Mouse (Mus musculus) CH12.LX (cell line): ENCODE results near the gene Alg1. TPM values are rescaled to one million over a fixed set of nuclear protein-coding genes. Genes with fewer than 3 reads are reported as not detected.

Experiments
- DNase-seq: peaks from one replicate; pipeline ENCODE4 v3.0.0-alpha.2; 2013; ENCODE audit errors: extremely low read depth
- H3K27ac ChIP-seq: 2 replicates; pipeline ENCODE4 v1.5.1; 2012; ENCODE audit warnings: low read depth, mild to moderate bottlenecking, control low read depth, moderate library complexity; ENCODE audit not compliant: insufficient read depth
- H3K27me3 ChIP-seq: replicated peaks from 2 replicates; pipeline ENCODE3; 2012; ENCODE audit warnings: inconsistent platforms
- H3K36me3 ChIP-seq, 2 experiments: replicated peaks in 1 of 2; 2 replicates each; pipeline versions ENCODE3 to v1.6.1; 2012; ENCODE audit warnings: inconsistent platforms in 1 of 2, low read length in 1 of 2, mild to moderate bottlenecking in 1 of 2, mixed read lengths in 1 of 2, moderate library complexity in 1 of 2; ENCODE audit not compliant: control insufficient read depth in 1 of 2, insufficient read depth in 1 of 2
- H3K4me1 ChIP-seq, 2 experiments: 2 replicates each; pipeline ENCODE4 v1.6.1; 2012; ENCODE audit warnings: inconsistent platforms in 1 of 2, moderate library complexity in 1 of 2; ENCODE audit not compliant: insufficient read depth in 2 of 2, control insufficient read depth in 1 of 2
- H3K4me2 ChIP-seq: 2 replicates; pipeline ENCODE4 v1.6.1; 2012; ENCODE audit warnings: low read depth, mild to moderate bottlenecking, control low read depth; ENCODE audit not compliant: poor library complexity, insufficient read depth, severe bottlenecking
- H3K4me3 ChIP-seq, 3 experiments: fragments of 150-350 bp in 1 of 3; sonication (generic) in 1 of 3; replicated peaks in 1 of 3; 2 replicates each; pipeline versions ENCODE3 to v1.5.1; 2011 to 2012; ENCODE audit warnings: low read depth in 2 of 3, low read length in 2 of 3, mild to moderate bottlenecking in 2 of 3, moderate library complexity in 2 of 3, control low read depth in 1 of 3, improper control_type of control experiment in 1 of 3, inconsistent platforms in 1 of 3, mixed read lengths in 1 of 3; ENCODE audit not compliant: poor library complexity in 1 of 3
- H3K79me2 ChIP-seq: replicated peaks from 2 replicates; pipeline ENCODE4 v1.6.1; 2012; ENCODE audit warnings: mild to moderate bottlenecking, moderate library complexity; ENCODE audit not compliant: control insufficient read depth, poor library complexity, insufficient read depth, severe bottlenecking; ENCODE audit errors: extremely low read depth
- H3K9ac ChIP-seq: 2 replicates; pipeline ENCODE4 v1.6.1; 2012; ENCODE audit warnings: low read depth, mild to moderate bottlenecking, control low read depth, moderate library complexity; ENCODE audit not compliant: insufficient read depth
- H3K9me3 ChIP-seq: replicated peaks from 2 replicates; pipeline ENCODE3; 2012; ENCODE audit warnings: low read length, inconsistent platforms, mixed read lengths
- BHLHE40 ChIP-seq: IDR thresholded peaks from 2 replicates; pipeline ENCODE4 v1.6.1; 2011; ENCODE audit warnings: mild to moderate bottlenecking, low read depth, low read length, improper control_type of control experiment
- CHD1 ChIP-seq: IDR thresholded peaks from 2 replicates; pipeline ENCODE4 v1.6.1; 2012; ENCODE audit warnings: low read depth, low read length, improper control_type of control experiment, inconsistent platforms
- CHD2 ChIP-seq: IDR thresholded peaks from 2 replicates; pipeline ENCODE4 v1.6.1; 2011; ENCODE audit warnings: low read length, improper control_type of control experiment
- CTCF ChIP-seq, 2 experiments: IDR thresholded peaks in 1 of 2; conservative IDR thresholded peaks in 1 of 2; 2 replicates each; pipeline ENCODE4 v1.5.1; 2011 to 2012; ENCODE audit warnings: low read depth in 2 of 2, low read length in 2 of 2, improper control_type of control experiment in 1 of 2, inconsistent platforms in 1 of 2, mild to moderate bottlenecking in 1 of 2, moderate library complexity in 1 of 2
- E2F4 ChIP-seq: IDR thresholded peaks from 2 replicates; pipeline ENCODE4 v1.6.1; 2011; ENCODE audit warnings: low read depth, low read length, improper control_type of control experiment; ENCODE audit not compliant: insufficient replicate concordance
- GABPA ChIP-seq: IDR thresholded peaks from 2 replicates; pipeline ENCODE4 v1.6.1; 2012; ENCODE audit warnings: low read depth, low read length, improper control_type of control experiment, inconsistent platforms; ENCODE audit not compliant: insufficient replicate concordance
- HCFC1 ChIP-seq: IDR thresholded peaks from 2 replicates; pipeline ENCODE4 v1.6.1; 2012; ENCODE audit warnings: low read depth, mild to moderate bottlenecking, inconsistent platforms, low read length, improper control_type of control experiment
- IRF4 ChIP-seq: IDR thresholded peaks from 2 replicates; pipeline ENCODE4 v1.6.1; 2014; ENCODE audit warnings: low read depth, mild to moderate bottlenecking, inconsistent platforms, low read length, improper control_type of control experiment
- JUN ChIP-seq: IDR thresholded peaks from 2 replicates; pipeline ENCODE4 v1.6.1; 2011; ENCODE audit warnings: low read depth, mild to moderate bottlenecking, low read length, improper control_type of control experiment, moderate library complexity; ENCODE audit not compliant: insufficient read depth
- JUND ChIP-seq: conservative IDR thresholded peaks from 2 replicates; pipeline ENCODE4 v1.6.1; 2011; ENCODE audit warnings: low read depth, low read length, improper control_type of control experiment
- MAFK ChIP-seq: IDR thresholded peaks from 2 replicates; pipeline ENCODE4 v1.6.1; 2011; ENCODE audit warnings: low read length, improper control_type of control experiment; ENCODE audit not compliant: insufficient replicate concordance
- MAZ ChIP-seq: IDR thresholded peaks from 2 replicates; pipeline ENCODE4 v1.6.1; 2012; ENCODE audit warnings: low read depth, mild to moderate bottlenecking, inconsistent platforms, low read length, improper control_type of control experiment, moderate library complexity
- MEF2A ChIP-seq: IDR thresholded peaks from 2 replicates; pipeline ENCODE4 v1.6.1; 2014; ENCODE audit warnings: low read depth, mild to moderate bottlenecking, inconsistent platforms, low read length, improper control_type of control experiment, borderline replicate concordance
- MXI1 ChIP-seq: IDR thresholded peaks from 2 replicates; pipeline ENCODE4 v1.6.1; 2011; ENCODE audit warnings: mild to moderate bottlenecking, low read depth, low read length, improper control_type of control experiment
- MYC ChIP-seq: IDR thresholded peaks from 2 replicates; pipeline ENCODE4 v1.6.1; 2011; ENCODE audit warnings: low read depth, mild to moderate bottlenecking, improper control_type of control experiment, low read length
- POLR2A ChIP-seq: IDR thresholded peaks from 2 replicates; pipeline ENCODE4 v1.6.1; 2011; ENCODE audit warnings: low read depth, mild to moderate bottlenecking, improper control_type of control experiment, low read length
- TBP ChIP-seq: conservative IDR thresholded peaks from 2 replicates; pipeline ENCODE4 v1.6.1; 2011; ENCODE audit warnings: low read depth, low read length, improper control_type of control experiment
- TCF12 ChIP-seq: IDR thresholded peaks from 2 replicates; pipeline ENCODE4 v1.6.1; 2014; ENCODE audit warnings: low read depth, mild to moderate bottlenecking, inconsistent platforms, low read length, improper control_type of control experiment
- UBTF ChIP-seq: IDR thresholded peaks from 2 replicates; pipeline ENCODE4 v1.6.1; 2012; ENCODE audit warnings: low read depth, mild to moderate bottlenecking, inconsistent platforms, low read length, improper control_type of control experiment, moderate library complexity
- USF2 ChIP-seq: conservative IDR thresholded peaks from 2 replicates; pipeline ENCODE4 v1.6.1; 2011; ENCODE audit warnings: low read depth, low read length, improper control_type of control experiment
- ZMIZ1 ChIP-seq: IDR thresholded peaks from 2 replicates; pipeline ENCODE4 v1.6.1; 2012; ENCODE audit warnings: low read depth, mild to moderate bottlenecking, inconsistent platforms, low read length, improper control_type of control experiment
- dilution Hi-C: fragments of 300-500 bp; cut with MboI; formaldehyde crosslinking; loops from 2 replicates; pipeline ENCODE4 v1.14.3; 2020; ENCODE audit warnings: low sequenced_read_pairs; ENCODE audit not compliant: extremely low pct_unique_long_range_greater_than_20kb, extremely low pct_ligation_motif_present
- in situ Hi-C: fragments of 300-500 bp; cut with MboI; formaldehyde crosslinking; loops from 3 replicates; pipeline ENCODE4 v1.14.3; 2019; ENCODE audit warnings: low sequenced_read_pairs, low pct_ligation_motif_present, low pct_unique_long_range_greater_than_20kb, mixed read lengths
- polyA plus RNA-seq: library from polyadenylated mRNA; unstranded; fragments of >175 nt; gene quantifications from 2 replicates; pipeline ENCODE4 v1.2.1, GENCODE M21; 2012; ENCODE audit warnings: low read depth; ENCODE audit not compliant: insufficient read length
- total RNA-seq, 2 experiments: library from RNA; depleted of rRNA; stranded (reverse); fragments of 300-350 nt in 1 of 2; fragments of >200 nt in 1 of 2; gene quantifications; 2 replicates each; pipeline ENCODE4 v1.2.3; 2012 to 2014

The Alg1 gene
- total and polyA plus RNA-seq, 3 experiments = 55.7 to 65.7 (median 63.5) TPM

DNA sequence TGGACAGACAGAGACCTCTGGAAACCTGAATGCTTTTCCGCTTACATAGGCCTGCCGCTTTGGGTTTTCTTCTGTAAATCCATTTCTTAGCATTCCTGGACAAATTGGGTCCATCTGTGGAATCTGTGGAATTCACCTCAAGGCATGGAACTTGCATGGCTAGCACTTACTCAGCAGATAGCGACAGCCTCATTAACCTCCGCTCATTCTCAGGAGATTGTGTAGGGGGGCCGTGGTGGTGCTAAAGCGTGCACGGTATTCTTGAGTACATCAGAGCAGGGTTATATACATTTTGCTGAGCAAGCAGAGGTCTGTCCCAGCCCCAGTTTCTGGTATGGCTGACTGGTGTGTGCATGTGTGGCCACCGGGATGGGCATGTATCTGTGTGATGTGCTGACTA, 29.7 kb downstream of the Alg1 start:
- H3K79me2 ChIP-seq = no peaks in the 10 kb centered on the region
- H3K4me2 ChIP-seq = no peak overlapping the region
- peaks cover 7% of the 10 kb centered on the region for H3K27me3 ChIP-seq
- no peak overlapping the region for H3K4me3 ChIP-seq
- peaks cover 2% of the 10 kb centered on the region for H3K9me3 ChIP-seq
- no peak overlapping the region for H3K9ac ChIP-seq
- no peaks in the 10 kb centered on the region for H3K36me3 ChIP-seq
- H3K4me1 ChIP-seq = no peaks in the 10 kb centered on the region
- in situ Hi-C loops = no loop called here
- no peak for DNase-seq
- dilution Hi-C loops = no loop called here
- TF ChIP-seq GABPA = no peak
- no peak for TF ChIP-seq POLR2A
- no peak for TF ChIP-seq TCF12
- TF ChIP-seq BHLHE40 = no peak
- TF ChIP-seq MXI1 = no peak
- TF ChIP-seq MYC = no peak
- no peak for TF ChIP-seq IRF4
- no peak for TF ChIP-seq JUN
- H3K27ac ChIP-seq = no peak overlapping the region

- in situ Hi-C loops (no loop called here), dilution Hi-C loops (no loop called here)
- no peak overlapping the region for H3K4me2 ChIP-seq
- peaks cover 13% of the 10 kb centered on the region for H3K27me3 ChIP-seq
- no peaks in the 10 kb centered on the region for H3K4me1 ChIP-seq
- no peak for TF ChIP-seq CTCF (conservative IDR thresholded peaks at IDR 0.05 in 1 of 2, IDR thresholded peaks at IDR 0.05 in 1 of 2; ENCODE audit: low read depth in 2 of 2, low read length in 2 of 2)
- no peak for TF ChIP-seq CHD2
- TF ChIP-seq IRF4 = no peak
- TF ChIP-seq CHD1 = no peak
- no peak for TF ChIP-seq USF2
- no peak for TF ChIP-seq MAZ
- no peak for TF ChIP-seq UBTF
- TF ChIP-seq E2F4 = no peak
- no peak for TF ChIP-seq TBP
- no peak for TF ChIP-seq HCFC1
- no peak for TF ChIP-seq JUND
- no peak for TF ChIP-seq MAFK
- no peak for TF ChIP-seq MEF2A
- TF ChIP-seq ZMIZ1 = no peak
- no peak for TF ChIP-seq JUN
- DNase-seq = no peak
- H3K4me3 ChIP-seq = no peak overlapping the region
- H3K9ac ChIP-seq = no peak overlapping the region
- H3K9me3 ChIP-seq = peaks cover 2% of the 10 kb centered on the region
- H3K27ac ChIP-seq = no peak overlapping the region
- H3K36me3 ChIP-seq = no peaks in the 10 kb centered on the region
- no peaks in the 10 kb centered on the region for H3K79me2 ChIP-seq
Observed at GRCm38 (mm10) chr16:5263926-5264325, 30.5 kb downstream of the Alg1 start.
